Mouse (Mus musculus): ENCODE results near the gene Cactin. TPM values are rescaled to one million over a fixed set of nuclear protein-coding genes. Genes with fewer than 3 reads are reported as not detected.

Gene Cactin
- polyA plus RNA-seq, 1 experiment = 41.4 TPM

DNA sequence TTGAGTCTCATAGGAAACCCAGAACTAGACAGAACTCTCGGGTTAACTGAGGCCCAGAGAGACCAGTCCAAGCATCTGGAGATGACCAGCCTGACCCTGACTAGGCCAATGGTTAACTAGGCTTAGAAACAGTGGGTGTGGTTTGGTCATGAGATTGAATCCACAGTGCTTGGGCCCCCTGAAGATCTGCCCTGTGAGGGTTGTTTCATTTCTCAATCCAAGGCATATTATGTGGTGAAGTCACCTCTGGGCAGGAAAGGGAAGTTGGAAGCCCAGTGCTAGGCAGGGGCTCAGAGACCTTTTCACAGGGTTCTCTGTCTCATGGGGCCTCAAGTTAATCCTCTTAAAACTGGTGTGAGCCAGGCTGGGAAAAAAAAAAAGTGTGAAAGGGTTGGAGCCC, 37.9 kb downstream of the Cactin start:
- TF ChIP-seq POLR2A (IDR thresholded peaks at IDR 0.05; ENCODE audit: borderline replicate concordance, extremely low read depth, insufficient read depth, insufficient read length, poor library complexity, severe bottlenecking) (no peak), CTCF (IDR thresholded peaks at IDR 0.05; ENCODE audit: borderline replicate concordance, extremely low read depth, insufficient read depth, insufficient read length) (no peak)
- no peak for DNase-seq (ENCODE audit: low read depth)

DNA sequence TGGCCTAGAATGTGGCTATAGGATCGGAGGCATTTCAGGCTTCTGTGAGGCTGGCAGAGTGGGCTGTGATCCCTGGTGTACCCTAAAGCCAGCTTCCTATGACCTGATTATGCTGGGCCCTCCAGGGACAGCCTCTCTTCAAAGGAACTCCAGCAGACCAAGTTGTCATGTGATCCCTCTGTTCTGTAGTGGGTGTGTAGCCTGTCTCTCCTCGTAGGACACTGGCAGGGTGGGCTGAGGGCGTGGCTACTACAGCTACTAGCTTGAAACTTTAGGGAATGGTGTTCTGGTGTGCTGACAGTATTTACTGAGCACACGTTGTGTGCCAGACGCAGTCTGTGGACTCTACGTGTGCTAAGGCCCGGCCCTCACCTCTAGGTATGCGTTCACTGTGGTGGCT, 39.8 kb downstream of the Cactin start:
- TF ChIP-seq POLR2A (IDR thresholded peaks at IDR 0.05; ENCODE audit: borderline replicate concordance, extremely low read depth, insufficient read depth, insufficient read length, poor library complexity, severe bottlenecking) (no peak), CTCF (IDR thresholded peaks at IDR 0.05; ENCODE audit: borderline replicate concordance, extremely low read depth, insufficient read depth, insufficient read length) (no peak)

DNA sequence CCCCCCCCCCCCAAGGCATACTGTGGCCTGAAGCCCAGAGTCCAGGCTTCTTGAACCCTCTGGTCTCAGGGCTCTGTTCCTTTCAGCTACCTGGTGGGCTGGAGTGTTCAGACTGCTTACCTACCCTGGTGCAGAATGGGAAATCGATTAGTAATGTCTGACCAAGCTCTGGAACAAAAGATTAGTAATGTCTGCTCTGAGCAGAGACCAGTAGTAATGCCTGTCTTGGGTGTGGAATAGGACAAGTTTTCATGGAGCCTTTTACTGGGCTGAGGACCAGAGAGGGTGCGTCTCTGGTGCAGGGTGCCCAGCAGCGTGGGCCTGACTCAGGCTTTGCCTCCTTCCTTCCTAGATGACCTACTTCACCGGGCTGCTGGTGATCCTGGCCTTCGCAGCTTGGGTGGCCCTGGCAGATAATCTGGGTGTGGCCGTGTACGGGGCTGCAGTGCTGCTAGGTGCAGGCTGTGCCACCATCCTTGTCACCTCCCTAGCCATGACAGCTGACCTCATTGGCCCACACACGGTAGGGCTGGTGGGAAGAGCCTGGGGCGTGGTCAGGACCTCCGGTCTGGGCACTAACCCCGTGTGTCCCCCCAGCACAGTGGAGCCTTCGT, 41.5 kb downstream of the Cactin start:
- TF ChIP-seq CTCF (IDR thresholded peaks at IDR 0.05; ENCODE audit: borderline replicate concordance, extremely low read depth, insufficient read depth, insufficient read length) (no peak), POLR2A (IDR thresholded peaks at IDR 0.05; ENCODE audit: borderline replicate concordance, extremely low read depth, insufficient read depth, insufficient read length, poor library complexity, severe bottlenecking) (no peak)
- DNase-seq (ENCODE audit: low read depth) = no peak

More for the DNA sequence above, 39.8 kb downstream of the Cactin start:
- no peak for DNase-seq (ENCODE audit: low read depth)

DNA sequence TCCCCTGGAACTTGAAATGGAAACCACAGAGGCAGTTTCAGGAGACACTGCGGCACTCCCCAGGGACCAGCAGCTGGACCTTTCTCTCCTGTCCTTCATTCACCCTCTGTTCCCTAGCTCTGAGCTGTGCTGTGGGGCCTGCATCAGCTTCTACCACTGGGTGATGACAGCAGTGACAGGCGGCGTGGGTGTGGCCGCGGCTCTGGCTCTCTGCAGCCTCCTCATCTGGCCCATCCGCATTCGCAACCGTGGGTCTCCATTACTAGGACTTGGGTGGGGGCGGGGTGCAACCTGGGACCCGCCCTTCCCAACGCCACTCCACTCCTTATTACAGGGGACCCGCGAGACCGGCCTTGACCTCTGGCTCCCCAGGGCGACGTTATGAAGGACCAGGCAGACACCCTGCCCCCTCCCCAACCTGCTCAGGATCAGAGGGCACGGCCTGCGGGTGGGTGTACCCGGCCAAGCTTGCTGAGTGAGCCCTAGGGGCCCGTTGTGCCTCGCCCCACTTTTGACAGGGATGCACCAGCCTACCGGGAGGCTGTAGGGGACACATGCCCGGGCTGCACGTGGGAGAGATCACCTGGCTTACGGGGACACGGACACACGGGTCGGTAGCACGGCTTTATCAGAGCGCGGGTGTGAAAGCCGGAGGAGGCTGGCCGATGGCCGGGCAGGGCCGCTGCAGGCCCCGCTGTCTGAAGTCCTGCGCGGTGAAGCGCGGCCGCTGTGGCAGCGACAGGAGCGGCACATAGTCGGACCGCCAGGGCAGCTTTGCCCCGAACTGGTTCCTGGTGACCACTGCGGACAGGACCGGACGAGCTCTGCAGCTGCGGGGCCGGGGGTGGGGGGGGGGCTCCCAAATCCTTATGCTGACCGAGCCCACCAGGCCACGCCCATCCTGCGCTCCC, 42.8 kb downstream of the Cactin start:
- no peak for TF ChIP-seq POLR2A (IDR thresholded peaks at IDR 0.05; ENCODE audit: borderline replicate concordance, extremely low read depth, insufficient read depth, insufficient read length, poor library complexity, severe bottlenecking)
- TF ChIP-seq CTCF (IDR thresholded peaks at IDR 0.05; ENCODE audit: borderline replicate concordance, extremely low read depth, insufficient read depth, insufficient read length) = no peak
- DNase-seq (ENCODE audit: low read depth) = no peak

DNA sequence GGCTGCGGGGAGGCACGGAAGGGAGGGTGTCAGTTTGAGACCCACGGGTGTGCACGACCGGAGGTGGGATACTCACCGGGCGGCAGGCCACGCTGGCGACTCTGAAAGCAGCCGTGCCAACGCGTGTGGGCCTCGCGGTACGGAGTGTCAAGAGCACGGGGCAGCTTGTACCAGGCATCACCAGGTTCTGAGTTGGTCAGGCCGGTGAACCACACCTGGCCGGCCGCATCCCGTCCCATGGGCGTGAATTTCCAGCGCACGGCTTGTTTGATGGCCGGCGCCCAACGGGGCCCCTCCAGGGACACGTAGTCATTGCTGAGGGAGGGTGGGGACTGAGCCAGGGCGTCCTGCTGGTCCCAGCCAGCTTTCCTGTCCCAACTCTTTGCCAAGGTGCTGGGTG, 43.8 kb downstream of the Cactin start:
- TF ChIP-seq POLR2A (IDR thresholded peaks at IDR 0.05; ENCODE audit: borderline replicate concordance, extremely low read depth, insufficient read depth, insufficient read length, poor library complexity, severe bottlenecking) (no peak), CTCF (IDR thresholded peaks at IDR 0.05; ENCODE audit: borderline replicate concordance, extremely low read depth, insufficient read depth, insufficient read length) (no peak)

DNA sequence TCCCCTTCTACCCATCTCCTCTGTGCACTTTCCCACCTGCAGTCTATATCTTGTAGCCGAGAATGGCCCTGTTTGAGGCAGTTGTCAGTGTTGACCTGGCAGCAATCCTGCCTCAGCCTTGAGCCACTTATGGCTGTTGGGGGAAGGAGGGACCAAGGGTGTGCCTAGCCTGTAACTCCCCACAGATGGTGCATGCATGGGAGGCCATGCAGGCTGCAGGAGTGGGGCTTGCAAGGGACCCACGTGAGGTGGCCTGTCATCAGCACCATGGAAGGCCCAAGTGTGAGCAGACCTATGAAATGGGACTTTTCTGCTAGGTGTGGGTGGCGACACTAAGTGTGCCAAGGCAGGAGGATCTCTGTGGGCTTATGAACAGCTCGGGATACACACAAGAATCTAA, 44.2 kb downstream of the Cactin start:
- TF ChIP-seq POLR2A (IDR thresholded peaks at IDR 0.05; ENCODE audit: borderline replicate concordance, extremely low read depth, insufficient read depth, insufficient read length, poor library complexity, severe bottlenecking) = no peak
- no peak for TF ChIP-seq CTCF (IDR thresholded peaks at IDR 0.05; ENCODE audit: borderline replicate concordance, extremely low read depth, insufficient read depth, insufficient read length)
- DNase-seq (ENCODE audit: low read depth) = no peak

More for the DNA sequence above, 43.8 kb downstream of the Cactin start:
- DNase-seq (ENCODE audit: low read depth) = no peak

DNA sequence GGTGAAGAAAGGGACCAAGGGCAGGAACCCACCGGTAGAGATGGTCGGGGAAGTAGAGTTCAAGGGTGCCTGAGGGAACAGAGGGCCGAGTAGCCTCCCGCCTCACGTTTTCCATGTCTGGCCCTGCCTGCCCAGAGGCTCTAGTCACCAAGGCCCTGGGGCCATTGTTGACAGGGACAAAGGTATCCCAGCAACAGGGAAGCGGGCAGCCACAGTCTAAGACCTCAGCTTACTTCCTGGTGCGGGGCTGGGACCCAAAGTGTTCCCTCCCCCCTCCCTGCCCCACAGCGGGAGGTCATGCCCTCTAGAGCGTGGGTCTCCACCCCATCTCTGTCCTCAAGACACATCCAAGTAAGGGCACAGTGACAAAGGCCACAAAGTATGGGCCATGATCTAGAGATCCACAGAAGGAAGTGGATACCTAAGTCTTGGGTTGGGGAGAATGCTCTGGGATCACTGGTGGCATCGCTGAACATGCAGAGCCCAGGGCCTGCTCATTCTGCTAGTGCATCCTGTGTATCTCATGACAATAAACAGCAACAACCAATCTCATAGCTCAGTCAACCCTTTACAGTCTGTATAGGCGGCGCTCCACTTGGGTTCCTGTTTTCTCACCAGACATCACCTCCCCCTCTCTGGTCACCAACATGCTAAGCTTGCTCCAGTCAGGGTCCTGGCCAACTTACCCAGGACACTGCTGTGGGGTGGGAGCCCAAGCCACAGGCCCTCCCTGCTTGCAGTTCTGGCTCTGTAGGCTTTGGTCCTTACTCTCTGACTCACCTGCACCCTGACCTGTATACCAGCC, 45.0 kb downstream of the Cactin start, which contains the start of gene 4930404N11Rik:
Gene 4930404N11Rik (minus strand): TSS at position 145 of the 805 bp plus-strand sequence.
- TF ChIP-seq CTCF (IDR thresholded peaks at IDR 0.05; ENCODE audit: borderline replicate concordance, extremely low read depth, insufficient read depth, insufficient read length) (no peak), POLR2A (IDR thresholded peaks at IDR 0.05; ENCODE audit: borderline replicate concordance, extremely low read depth, insufficient read depth, insufficient read length, poor library complexity, severe bottlenecking) (no peak)
- peak; percentile 47 for DNase-seq (ENCODE audit: low read depth)

DNA sequence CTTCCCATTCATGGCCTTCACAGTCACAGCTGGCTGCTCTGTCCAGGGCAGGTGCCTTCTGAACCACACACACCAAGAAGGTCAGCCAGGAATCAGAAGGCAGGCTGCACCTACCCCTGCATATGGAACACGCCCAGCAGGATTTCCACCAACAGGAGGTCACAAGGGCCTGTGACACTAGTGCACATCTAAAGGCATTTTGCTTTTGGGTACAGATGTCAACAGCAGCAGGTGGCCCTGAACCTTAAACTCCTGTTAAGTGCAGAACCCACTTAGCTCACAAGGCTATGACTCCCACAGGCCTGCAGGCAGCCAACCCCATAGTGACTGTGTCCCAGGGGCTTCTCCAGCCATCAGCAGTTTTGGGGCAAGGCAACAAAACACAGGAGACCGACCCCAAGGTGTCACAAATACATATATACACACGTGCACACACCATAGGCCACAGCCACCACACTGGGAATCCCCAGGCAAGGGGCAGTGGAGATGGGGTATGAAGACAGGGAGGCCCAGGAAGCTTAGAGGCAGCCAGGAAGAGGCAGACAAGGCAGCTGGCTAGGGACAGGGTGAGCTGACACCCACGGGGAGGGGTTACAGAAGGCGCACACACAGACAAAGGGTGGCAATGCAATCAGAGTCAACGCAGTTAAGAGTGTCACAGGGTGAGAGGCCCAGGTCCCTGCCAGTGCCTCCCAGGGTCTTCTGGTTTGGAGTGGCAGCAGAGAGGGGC, 45.7 kb downstream of the Cactin start:
- TF ChIP-seq CTCF (IDR thresholded peaks at IDR 0.05; ENCODE audit: borderline replicate concordance, extremely low read depth, insufficient read depth, insufficient read length) (no peak), POLR2A (IDR thresholded peaks at IDR 0.05; ENCODE audit: borderline replicate concordance, extremely low read depth, insufficient read depth, insufficient read length, poor library complexity, severe bottlenecking) (no peak)
- DNase-seq (ENCODE audit: low read depth) = no peak

DNA sequence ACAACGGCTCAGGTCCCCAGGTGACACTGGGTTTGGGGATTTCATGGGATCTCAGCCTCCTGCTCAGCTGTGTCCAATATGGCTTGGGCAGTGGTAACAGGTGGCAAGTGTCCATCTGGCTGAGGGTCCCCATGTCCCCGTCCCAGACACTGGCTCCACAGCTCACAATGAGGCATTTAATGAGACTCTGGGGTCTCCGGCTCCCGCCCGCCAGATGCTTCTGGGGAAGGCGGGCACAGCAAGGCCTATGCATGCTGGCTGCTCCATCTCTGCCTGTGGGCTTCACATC, 46.2 kb downstream of the Cactin start:
- DNase-seq (ENCODE audit: low read depth) = no peak
- TF ChIP-seq POLR2A (IDR thresholded peaks at IDR 0.05; ENCODE audit: borderline replicate concordance, extremely low read depth, insufficient read depth, insufficient read length, poor library complexity, severe bottlenecking) (no peak), CTCF (IDR thresholded peaks at IDR 0.05; ENCODE audit: borderline replicate concordance, extremely low read depth, insufficient read depth, insufficient read length) (no peak)

DNA sequence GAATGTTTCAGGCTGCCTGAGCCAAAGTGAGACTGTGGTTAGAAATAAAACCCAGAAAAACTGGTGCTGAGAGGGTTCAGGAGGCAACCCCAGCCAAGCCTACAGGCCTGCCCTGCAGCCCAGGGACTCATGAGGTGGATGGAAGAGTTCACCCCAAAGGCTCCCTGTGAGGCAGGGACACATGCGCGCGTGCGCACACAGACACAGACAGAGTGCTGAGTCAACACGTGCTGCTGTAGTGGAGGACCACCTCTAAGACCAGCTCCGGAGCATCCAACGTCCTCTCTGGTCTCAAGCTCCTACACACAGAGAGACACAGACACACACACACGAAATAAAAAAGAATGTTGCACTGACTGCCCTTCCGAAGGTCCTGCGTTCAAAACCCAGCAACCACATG, 54.4 kb downstream of the Cactin start:
- no peak for DNase-seq (ENCODE audit: low read depth)
- TF ChIP-seq CTCF (IDR thresholded peaks at IDR 0.05; ENCODE audit: borderline replicate concordance, extremely low read depth, insufficient read depth, insufficient read length) (no peak), POLR2A (IDR thresholded peaks at IDR 0.05; ENCODE audit: borderline replicate concordance, extremely low read depth, insufficient read depth, insufficient read length, poor library complexity, severe bottlenecking) (no peak)

Other genes starting within 250 kb of the Cactin start
- 0.19 and 0.20 TPM in 2 replicates for gene Creb3l3, start 222.2 kb upstream of the Cactin start, polyA plus RNA-seq (2012; rRNA removed)
- gene Map2k2, start 215.2 kb upstream of the Cactin start, polyA plus RNA-seq (2012; rRNA removed) = 203 and 214 TPM in 2 replicates
- 9.2 and 12.7 TPM in 2 replicates for gene Zbtb7a, start 185.9 kb upstream of the Cactin start, polyA plus RNA-seq (2012; rRNA removed)
- gene Pias4, start 153.2 kb upstream of the Cactin start, polyA plus RNA-seq (2012; rRNA removed) = 38.4 and 47.8 TPM in 2 replicates
- 1,504 and 1,952 TPM in 2 replicates for gene Eef2, start 144.5 kb upstream of the Cactin start, polyA plus RNA-seq (2012; rRNA removed)
- gene Dapk3, start 138.1 kb upstream of the Cactin start, polyA plus RNA-seq (2012; rRNA removed) = 82.3 and 88.4 TPM in 2 replicates
- not detected in 2 replicates for gene 4930442H23Rik, start 137.3 kb upstream of the Cactin start, polyA plus RNA-seq (2012; rRNA removed)
- gene Nmrk2, start 119.1 kb upstream of the Cactin start, polyA plus RNA-seq (2012; rRNA removed) = 0.18 and 0.21 TPM in 2 replicates
- 134 and 169 TPM in 2 replicates for gene Atcay, start 90.3 kb upstream of the Cactin start, polyA plus RNA-seq (2012; rRNA removed)
- gene Zfr2, start 87.9 kb upstream of the Cactin start, polyA plus RNA-seq (2012; rRNA removed) = 59.8 and 63.6 TPM in 2 replicates
- gene Matk, start 68.2 kb upstream of the Cactin start, polyA plus RNA-seq (2012; rRNA removed) = 30.6 and 31.9 TPM in 2 replicates
- gene Mrpl54, start 54.2 kb upstream of the Cactin start, polyA plus RNA-seq (2012; rRNA removed) = 67.0 and 72.1 TPM in 2 replicates
- gene Apba3, start 54.1 kb upstream of the Cactin start, polyA plus RNA-seq (2012; rRNA removed) = 45.2 and 47.0 TPM in 2 replicates
- gene Tjp3, start 29.5 kb upstream of the Cactin start, polyA plus RNA-seq (2012; rRNA removed) = 4.6 and 4.9 TPM in 2 replicates
- 267 and 268 TPM in 2 replicates for gene Pip5k1c, start 28.1 kb upstream of the Cactin start, polyA plus RNA-seq (2012; rRNA removed)
- gene Tbxa2r, start 7.6 kb downstream of the Cactin start, polyA plus RNA-seq (2012; rRNA removed) = 5.0 and 5.3 TPM in 2 replicates
- gene Gipc3, start 22.2 kb downstream of the Cactin start, polyA plus RNA-seq (2012; rRNA removed) = 0.05 and 0.16 TPM in 2 replicates
- 49.5 and 63.8 TPM in 2 replicates for gene Hmg20b, start 29.4 kb downstream of the Cactin start, polyA plus RNA-seq (2012; rRNA removed)
- 13.1 and 15.6 TPM in 2 replicates for gene Mfsd12, start 36.4 kb downstream of the Cactin start, polyA plus RNA-seq (2012; rRNA removed)
- 0.19 and 0.25 TPM in 2 replicates for gene 4930404N11Rik, start 44.7 kb downstream of the Cactin start, polyA plus RNA-seq (2012; rRNA removed)
- gene Fzr1, start 57.4 kb downstream of the Cactin start, polyA plus RNA-seq (2012; rRNA removed) = 154 and 184 TPM in 2 replicates
- 64.0 and 67.4 TPM in 2 replicates for gene Dohh, start 63.3 kb downstream of the Cactin start, polyA plus RNA-seq (2012; rRNA removed)
- 6.8 and 9.6 TPM in 2 replicates for gene Gm48551, start 63.4 kb downstream of the Cactin start, polyA plus RNA-seq (2012; rRNA removed)
- 8.7 and 9.4 TPM in 2 replicates for gene Gm48552, start 67.9 kb downstream of the Cactin start, polyA plus RNA-seq (2012; rRNA removed)
- 3.0 and 4.2 TPM in 2 replicates for gene Smim24, start 71.9 kb downstream of the Cactin start, polyA plus RNA-seq (2012; rRNA removed)
- gene Nfic, start 134.5 kb downstream of the Cactin start, polyA plus RNA-seq (2012; rRNA removed) = 9.2 and 16.7 TPM in 2 replicates
- 396 and 427 TPM in 2 replicates for gene Celf5, start 161.6 kb downstream of the Cactin start, polyA plus RNA-seq (2012; rRNA removed)
- 152 and 206 TPM in 2 replicates for gene Ncln, start 175.3 kb downstream of the Cactin start, polyA plus RNA-seq (2012; rRNA removed)
- 0.54 and 0.59 TPM in 2 replicates for gene S1pr4, start 179.0 kb downstream of the Cactin start, polyA plus RNA-seq (2012; rRNA removed)
- 0.95 and 1.1 TPM in 2 replicates for gene Gna15, start 203.1 kb downstream of the Cactin start, polyA plus RNA-seq (2012; rRNA removed)
- gene Gna11, start 224.1 kb downstream of the Cactin start, polyA plus RNA-seq (2012; rRNA removed) = 110 and 115 TPM in 2 replicates
- gene Aes, start 238.4 kb downstream of the Cactin start, polyA plus RNA-seq (2012; rRNA removed) = 568 and 696 TPM in 2 replicates